Mouse (Mus musculus): ENCODE measurements around the gene Nr1h2.

Gene Nr1h2

GRCm38 (mm10) chr7:44584265-44584804 is 30.6 kb upstream of the Nr1h2 start:
- DNase-seq: no peak

- no peak for DNase-seq
These were observed 29.4 kb upstream of the Nr1h2 start for GRCm38 (mm10) chr7:44583146-44583545.

DNA sequence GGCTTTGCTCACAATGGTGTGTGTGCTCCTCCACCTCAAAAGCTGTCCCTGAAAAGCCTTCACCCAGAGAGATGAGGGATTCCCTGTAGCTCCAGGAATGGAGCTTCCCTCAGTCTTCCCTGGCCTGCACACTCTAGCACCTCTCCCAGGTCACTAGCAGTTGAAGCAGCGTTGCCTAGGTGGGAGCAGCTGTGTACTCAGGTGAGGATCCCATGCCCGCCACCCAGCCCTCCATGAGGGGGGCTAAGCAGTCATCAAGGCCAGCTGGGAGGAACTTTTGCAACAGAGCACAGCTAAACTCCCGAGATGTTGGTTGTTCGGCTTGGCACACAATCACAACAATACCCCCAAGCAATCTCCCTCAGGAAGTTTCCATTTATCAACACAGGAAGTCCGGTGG is 29.0 kb upstream of the Nr1h2 start:
- no peak for DNase-seq

DNA sequence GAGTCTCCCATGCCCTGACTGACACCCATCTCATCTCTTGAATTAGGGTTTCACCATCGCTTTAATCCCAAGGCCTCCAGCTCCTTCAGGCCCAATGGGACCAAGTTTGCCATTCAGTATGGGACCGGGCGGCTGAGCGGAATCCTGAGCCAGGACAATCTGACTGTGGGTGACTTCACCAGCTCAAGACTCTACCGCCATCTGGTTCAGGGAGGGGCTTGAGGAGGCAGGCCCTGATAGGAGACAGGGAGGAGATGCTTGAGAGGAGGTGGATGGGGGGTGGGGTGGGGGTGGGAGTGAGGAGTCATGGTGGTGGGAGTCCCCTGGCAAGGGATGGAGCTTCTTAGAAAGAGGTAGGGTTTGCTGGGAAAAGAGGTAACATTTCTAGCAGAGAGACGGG is 27.9 kb upstream of the Nr1h2 start:
- DNase-seq: no peak

GRCm38 (mm10) chr7:44576333-44576844 is 22.6 kb upstream of the Nr1h2 start:
- no peak for DNase-seq

GRCm38 (mm10) chr7:44572956-44573484 is 19.3 kb upstream of the Nr1h2 start:
- DNase-seq: no peak

GRCm38 (mm10) chr7:44572213-44572701 is 18.5 kb upstream of the Nr1h2 start, which contains the start of gene Napsa:
Gene Napsa, plus strand, starts transcription at chr7:44572380.
- no peak for DNase-seq

DNA sequence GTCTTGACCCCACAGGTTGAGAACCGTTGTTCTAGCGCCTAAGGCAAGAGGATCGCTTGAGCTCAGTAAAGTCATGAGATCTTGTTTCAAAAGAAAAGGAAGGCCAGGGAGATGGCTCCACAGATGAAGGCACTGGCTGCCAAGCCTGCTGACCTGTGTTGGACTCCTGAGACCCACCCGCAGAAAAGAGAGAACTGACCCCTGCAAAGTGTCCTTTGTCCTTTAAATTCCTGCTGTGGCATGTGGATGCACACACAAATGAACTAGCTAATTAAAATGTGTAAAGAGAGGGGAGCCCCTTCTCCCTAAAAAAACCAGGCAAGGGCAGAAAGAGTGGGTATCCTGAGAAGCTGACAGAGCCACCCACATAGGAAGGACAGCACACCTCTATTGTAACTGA is 18.1 kb upstream of the Nr1h2 start:
- DNase-seq: no peak

GRCm38 (mm10) chr7:44570989-44571388 is 17.2 kb upstream of the Nr1h2 start:
- DNase-seq: no peak

DNA sequence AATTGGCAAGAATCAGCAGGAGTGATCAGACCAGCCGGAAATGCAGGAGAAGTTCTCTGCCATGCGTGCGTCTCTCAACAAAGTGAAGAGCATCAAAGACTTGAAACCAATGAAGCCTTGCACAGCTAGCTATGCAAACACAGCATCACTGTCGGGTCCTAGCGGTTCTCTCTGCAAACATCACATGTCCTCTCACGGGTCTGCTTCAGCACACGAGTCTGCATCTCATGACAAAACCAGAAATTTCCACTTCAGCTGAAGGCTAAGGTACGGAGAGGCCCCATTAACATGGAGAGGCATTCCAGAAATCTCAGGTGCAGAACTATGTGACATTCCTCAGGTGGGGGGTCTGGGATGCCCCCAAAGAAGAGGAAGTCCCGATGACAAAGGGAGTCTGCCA is 15.1 kb upstream of the Nr1h2 start:
- no peak for DNase-seq

DNA sequence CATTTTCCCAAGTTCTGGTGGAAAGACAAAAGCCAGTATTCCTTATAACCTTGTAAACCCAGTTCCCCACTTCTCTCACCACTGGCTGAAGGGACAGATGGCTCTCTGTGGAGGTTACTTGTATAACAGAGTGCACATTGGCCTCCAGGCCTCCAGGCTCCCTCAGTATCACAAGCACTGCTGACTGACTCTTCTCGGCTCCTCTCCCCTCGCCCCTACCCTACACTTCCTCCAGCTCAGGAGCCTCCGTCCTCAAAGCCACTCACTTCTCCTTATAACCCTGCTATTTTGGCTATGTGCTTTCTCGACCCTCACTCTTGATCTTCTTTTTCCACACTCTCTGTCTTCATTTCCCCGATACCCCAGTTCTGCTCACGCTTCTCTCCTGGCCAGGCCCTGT is 11.7 kb upstream of the Nr1h2 start:
- DNase-seq: no peak

GRCm38 (mm10) chr7:44564486-44564885 is 10.7 kb upstream of the Nr1h2 start:
- DNase-seq: no peak

DNA sequence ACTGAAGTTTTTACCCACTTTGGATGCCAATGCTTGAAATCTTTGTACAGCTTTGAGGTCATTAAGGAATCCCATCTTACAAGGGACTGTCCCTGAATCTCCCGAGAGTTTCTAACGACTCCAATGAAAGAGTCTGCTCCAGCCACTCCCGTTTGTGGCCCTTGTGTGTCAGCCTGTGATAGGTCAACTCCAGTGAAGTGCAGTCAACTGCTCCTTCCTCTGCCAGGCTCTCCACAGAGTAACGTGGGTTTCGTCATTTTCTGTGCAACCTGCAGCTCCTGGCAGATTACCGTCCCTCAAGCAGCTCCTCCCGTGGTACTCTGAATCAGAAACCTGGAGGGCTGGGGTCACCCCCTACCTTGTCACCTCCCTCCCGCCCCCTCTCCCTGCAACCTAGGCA is 9.5 kb upstream of the Nr1h2 start:
- DNase-seq: no peak

DNA sequence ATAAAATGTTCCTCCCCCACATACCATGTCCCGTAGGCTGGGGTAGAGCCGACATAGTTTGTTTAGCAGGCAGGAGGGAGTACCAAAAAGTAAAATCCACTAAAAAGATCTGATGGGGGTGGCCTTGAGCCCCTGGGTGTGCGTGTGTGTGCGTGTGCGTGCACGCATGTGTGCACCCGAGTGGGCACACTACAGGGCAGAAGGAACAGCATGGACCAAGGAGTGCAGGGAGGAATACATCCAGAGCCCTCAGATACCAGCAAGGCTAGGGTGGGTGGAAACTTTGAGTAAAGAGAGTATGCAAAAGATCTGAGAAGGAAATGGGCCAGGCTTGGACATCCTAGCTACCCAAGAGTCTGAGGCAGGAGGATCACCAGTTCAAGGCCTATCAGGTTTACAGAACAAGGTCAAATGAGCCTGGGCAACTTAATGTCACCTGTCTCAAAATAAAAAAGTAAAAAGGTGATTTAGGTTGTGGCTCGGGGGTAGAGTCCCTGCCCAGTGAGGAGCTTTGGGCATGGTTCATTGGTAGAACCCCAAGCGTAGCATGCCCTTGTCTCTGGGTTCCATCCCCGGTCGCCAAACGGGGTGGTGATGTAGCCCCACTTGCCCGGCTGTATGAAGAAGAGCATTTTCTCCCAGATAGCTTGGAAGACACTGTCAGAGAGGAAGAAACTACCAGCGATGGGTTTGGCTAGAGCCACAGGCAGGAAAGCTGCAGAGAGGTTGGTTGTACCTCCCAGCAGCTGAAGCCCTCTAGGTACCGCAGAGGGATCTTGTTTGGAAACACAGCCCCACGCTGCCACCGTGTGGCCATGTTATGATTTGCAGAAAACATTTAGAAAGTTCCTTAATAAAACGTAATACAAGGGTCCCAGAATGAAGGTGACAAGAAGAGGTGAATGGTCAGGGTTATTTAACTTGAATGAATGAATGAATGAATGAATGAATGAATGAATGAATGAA is 7.0 kb upstream of the Nr1h2 start:
- peak; percentile 87 for DNase-seq

DNA sequence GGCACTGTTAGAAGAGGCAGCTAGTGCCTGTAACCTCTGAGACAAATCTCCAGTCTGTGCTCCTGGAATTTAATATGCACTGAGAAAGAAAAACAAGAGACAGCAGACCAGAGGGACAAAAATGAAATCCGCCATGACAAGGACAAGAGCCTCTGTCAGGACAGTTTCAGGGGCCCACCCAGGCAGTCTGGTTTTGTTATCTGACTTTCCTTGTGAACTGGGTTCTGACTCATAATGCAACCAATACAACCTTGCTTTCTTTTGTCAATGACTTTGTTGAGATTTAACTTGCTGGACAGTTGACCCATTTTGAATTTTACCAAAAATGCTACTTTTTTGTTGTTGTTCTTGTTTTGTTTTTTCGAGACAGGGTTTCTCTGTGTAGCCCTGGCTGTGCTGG is 3.9 kb upstream of the Nr1h2 start:
- DNase-seq: no peak

DNA sequence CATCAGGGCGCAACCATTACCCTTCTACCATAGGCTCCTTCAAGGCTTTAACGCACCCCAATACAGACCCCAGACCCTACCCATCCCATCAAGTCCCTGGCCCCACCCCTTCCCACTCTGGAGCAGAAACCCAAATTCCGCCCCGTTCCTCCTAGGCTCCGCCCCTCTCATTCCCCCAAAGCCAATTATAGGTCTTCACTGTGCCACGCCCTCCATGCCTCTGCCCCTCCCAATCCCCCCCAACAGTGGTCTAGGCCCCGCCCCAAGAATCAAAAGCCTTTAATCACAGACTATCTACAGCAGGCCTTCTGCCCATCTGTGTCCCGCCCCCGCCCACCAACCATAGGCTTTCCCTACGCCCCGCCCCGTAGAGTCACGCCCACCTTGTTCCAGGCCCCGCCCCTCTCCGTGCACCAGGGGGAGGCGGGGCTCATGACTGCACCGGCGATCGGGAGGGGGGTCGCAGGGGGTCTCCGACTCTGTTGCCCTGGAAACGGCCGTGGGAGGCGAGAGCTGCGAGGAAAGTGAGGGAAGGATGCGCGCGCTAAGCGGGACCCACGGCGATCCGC is 471 bp downstream of the Nr1h2 start:
- DNase-seq: peak; percentile 88

DNA sequence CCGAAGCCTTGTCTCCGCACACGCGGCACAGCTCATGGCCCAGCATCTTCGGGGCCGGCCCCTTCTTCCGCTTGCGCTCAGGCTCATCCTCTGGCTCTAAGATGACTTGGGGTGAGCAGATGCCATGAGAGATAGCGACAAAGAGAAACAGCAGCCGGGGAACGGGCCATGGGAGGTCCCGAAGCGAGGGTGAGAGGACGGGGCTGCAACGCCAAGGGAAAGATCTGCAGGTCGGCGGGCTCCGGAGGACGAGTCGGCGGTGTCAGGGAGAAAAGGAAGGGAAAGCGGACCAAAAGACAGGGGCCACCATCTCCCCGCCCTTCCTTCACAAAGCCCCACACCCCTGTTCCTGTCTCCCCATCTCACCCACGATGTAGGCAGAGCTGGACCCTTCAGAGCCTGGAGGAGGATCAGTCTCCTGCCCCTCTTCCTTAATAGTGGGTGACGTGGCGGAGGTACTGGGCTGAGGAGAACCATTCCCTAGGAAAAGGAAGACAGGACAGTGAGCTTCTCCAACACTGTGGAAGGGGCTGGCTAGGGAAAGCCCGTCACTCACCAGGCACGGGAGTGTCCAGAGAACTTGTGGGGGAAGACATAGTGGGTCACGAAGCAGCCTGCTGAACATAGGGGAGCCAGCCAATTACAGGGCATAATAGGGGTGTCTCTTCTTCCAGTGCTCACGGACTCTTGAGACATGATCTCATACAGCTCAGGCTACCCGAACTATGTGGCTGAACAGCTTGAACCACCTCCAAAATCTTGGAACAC is 1.4 kb downstream of the Nr1h2 start:
- DNase-seq: no peak

GRCm38 (mm10) chr7:44551731-44552130 is 2.0 kb downstream of the Nr1h2 start:
- no peak for DNase-seq

DNA sequence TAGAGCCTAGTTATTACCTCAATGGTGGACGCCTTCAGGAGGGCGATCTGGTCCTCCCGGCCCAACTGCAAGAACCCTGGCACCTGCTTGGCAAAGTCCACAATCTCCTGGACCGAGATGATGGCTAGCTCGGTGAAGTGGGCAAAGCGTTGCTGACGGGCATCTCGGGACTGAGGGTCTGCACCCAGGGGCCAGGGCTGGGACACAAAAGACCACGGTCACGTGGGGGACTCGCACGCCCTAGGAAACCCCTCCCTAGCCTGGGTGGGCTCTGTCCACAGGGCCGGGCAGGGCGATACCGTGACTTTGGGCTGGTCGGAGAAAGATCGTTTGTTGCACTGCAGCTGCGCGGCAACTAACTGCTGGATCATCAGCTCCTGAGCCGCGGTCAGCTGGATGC is 2.5 kb downstream of the Nr1h2 start:
- no peak for DNase-seq

GRCm38 (mm10) chr7:44550409-44550678 is 3.4 kb downstream of the Nr1h2 start:
- no peak for DNase-seq

DNA sequence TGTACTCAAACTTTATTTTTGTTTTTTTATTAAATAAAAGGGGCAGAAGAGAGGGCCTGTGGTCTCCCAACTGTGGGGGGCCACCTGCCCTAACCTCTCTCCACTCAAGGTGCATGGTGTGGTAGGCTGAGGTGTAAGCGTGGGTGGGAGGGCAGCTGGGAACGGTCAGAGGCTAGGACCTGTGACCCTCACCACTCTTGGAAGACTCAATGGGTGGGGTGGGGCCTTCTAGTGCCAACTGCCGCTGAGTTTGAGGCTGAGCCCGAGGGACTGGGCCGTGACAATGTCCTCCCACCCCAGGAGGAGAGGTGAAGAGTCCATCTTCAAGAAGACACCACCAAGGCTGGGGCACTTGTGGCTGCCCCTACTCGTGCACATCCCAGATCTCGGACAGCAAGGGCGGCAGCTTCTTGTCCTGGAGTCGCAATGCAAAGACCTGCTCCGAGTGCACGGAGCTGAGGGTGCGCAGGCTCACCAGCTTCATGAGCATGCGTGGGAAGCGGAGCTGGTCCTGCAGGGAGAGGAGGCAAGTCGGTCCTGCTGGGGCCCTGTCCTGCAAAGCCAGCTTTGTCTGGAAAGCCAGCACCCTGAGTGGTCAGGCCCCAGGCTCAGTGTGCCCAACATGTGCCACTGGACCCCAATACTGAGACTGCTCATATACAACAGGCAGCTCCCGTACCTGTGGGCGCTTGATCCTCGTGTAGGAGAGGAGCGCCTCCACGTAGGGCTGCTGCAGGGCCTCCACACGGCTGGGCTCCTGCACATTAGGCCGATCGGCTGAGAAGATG is 3.9 kb downstream of the Nr1h2 start:
- DNase-seq: peak; percentile 31

- peak; percentile 100 for DNase-seq
These were observed 5.2 kb downstream of the Nr1h2 start, which contains the start of gene Pold1 for GRCm38 (mm10) chr7:44548497-44549087. Gene Pold1, minus strand, starts transcription at chr7:44548849.

Data from thymus, postnatal 14 days (tissue).